Mouse (Mus musculus) urinary bladder, postnatal 25 days (tissue): ENCODE results near the gene Cd2.

Source experiments
- DNase-seq: peaks from one replicate; pipeline ENCODE4 v3.0.0; 2022; ENCODE audit warnings: low spot score

The Cd2 gene

DNA sequence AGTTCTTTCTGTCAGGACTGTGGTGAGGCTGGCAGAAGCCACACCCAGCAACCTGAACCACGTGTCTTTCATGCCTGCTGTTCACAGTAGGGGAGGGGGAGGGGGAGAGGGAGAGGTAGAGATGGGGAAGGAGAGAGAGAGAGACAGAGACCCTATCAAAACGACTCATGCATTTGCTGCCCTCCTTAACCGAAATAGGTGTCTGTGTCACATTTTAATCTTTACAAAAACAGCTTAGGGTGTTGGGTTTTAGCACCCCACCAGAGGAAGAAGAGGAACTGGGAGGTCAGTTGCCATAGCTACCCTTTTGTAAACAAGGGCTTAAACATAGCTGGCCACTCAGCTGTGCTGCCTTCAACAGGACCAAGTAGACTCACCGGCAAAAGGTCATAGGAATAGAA lies at the start of gene Cd2:
Gene Cd2 (minus strand): TSS at position 29 of the 401 bp plus-strand sequence.
- DNase-seq = no peak

DNA sequence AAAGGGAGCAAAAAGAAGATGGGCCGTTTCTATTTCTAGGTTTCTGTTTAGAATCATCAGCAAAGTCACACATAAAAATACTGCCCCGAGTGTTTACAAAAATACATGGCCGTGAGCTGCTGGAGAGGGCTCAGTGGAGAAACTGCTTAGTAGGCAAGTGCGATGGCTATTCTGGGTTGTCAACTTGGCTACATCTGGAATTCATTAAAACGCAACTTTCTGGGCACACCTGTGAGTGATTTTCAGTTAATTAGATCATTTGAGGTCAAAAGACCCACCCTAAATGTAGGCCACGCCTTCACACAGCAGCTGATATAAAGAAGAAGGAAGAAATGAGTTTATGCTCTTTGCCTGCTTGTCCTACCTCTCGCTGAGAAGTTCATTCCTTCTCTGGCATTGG lies 40.9 kb upstream of the Cd2 start:
- no peak for DNase-seq

DNA sequence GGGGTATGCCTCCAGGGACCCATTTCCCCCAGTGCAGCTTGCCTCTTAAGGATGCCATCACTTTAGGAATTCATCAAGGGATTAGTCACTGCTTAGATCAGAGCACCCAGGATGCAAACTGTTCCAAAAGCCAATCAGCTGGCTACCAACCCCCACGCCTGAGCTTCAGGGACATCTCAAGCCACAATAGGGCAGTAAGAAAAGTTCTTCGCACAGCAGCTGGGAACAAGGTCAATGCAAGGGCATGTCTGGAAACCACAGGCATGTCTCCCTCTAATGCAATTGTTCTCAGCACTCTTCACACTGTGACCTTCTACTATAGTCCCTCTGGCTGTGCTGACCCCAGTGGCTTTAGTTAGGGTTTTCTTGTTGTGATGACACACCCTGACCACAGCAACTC lies 39.5 kb upstream of the Cd2 start:
- DNase-seq = no peak

DNA sequence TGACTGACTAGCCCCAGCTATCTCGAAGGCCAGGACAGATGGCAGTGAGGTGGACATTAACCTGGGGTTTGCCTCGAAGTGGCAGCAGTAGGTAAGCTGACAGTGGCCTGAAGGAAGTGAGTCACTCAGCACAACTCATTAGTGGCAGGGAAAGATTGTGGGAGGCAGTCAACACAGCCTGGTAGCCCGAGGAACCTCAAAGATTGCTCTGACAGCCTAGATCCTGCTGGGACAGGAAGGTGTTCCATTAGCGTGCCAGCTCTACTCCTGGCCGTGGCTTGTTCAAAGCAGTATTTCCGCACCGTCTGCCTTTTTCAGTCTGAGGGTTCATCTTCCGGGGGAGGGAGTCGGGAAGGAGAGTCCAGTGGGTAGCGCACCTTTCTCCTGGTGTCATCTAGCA lies 34.7 kb upstream of the Cd2 start:
- no peak for DNase-seq

GRCm38 (mm10) chr3:101320874-101321273 lies 33.1 kb upstream of the Cd2 start:
- DNase-seq = no peak

- DNase-seq = no peak
These were observed 30.9 kb upstream of the Cd2 start for GRCm38 (mm10) chr3:101318516-101319170.

DNA sequence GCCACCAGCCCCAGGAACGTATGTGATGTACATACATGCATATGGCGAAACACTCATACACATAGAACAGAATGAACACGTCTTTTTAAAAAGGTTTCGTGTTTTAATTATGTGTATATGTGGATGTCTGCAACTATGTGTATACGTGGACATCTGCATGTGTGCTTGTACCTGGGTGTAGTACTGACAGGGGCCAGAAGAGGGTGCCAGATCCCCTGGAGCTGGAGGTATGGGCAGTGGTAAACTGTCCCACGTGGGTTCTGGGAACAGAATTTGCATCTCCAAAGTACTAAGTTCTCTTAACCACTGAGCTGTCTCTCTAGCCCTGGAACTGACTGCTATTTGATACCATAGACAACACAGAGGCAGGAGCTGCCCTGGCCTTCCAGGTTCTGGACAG lies 30.4 kb upstream of the Cd2 start:
- DNase-seq = peak; percentile 47

DNA sequence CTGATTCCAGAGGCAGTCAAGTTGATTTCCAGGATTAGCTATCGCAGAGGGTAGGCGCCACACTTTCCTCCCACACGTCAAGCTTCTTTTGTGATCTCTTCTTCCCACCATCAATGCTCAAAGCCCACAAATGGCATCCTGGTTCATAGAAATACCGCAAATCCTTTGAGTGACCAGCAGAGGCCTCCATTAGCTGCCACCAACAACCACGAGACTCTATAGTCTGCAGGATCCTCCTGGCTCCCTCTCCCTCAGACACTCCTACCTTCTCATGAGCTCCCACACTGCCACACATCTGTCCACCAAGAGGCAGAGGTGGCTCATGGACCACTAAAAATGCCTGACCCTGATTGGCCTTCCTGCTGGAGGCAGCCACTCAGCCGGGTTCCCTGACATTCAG lies 27.2 kb upstream of the Cd2 start:
- no peak for DNase-seq

- no peak for DNase-seq
These were observed 25.7 kb upstream of the Cd2 start for GRCm38 (mm10) chr3:101313266-101314051.

GRCm38 (mm10) chr3:101310977-101311376 lies 23.2 kb upstream of the Cd2 start:
- no peak for DNase-seq

- DNase-seq = no peak
These were observed 21.9 kb upstream of the Cd2 start for GRCm38 (mm10) chr3:101309626-101310025.

GRCm38 (mm10) chr3:101306090-101306489 lies 18.4 kb upstream of the Cd2 start:
- DNase-seq = no peak

DNA sequence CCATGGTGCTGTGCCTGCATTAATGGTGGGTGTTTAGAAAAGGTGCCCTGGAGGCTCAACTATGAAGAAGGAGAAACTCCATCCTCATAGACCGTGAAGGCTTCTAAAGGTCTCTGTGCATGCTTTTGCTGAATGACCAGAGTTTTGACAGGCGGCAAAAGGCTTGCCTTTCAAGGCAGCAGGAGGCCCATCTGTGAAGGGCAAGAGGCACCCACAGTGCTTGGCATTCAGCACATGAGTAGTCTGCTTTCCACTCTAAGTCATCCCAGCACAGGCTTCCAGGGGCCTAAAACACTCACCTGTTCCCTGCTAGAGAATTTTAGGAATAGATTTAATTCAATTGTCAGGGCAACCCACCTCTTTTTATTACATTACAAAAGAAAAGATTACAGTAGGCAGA lies 17.3 kb upstream of the Cd2 start:
- DNase-seq = no peak

- peak; percentile 77 for DNase-seq
These were observed 16.4 kb upstream of the Cd2 start for GRCm38 (mm10) chr3:101304156-101304555.

- DNase-seq = no peak
These were observed 12.7 kb upstream of the Cd2 start for GRCm38 (mm10) chr3:101300271-101301071.

- DNase-seq = no peak
These were observed 11.9 kb upstream of the Cd2 start for GRCm38 (mm10) chr3:101299591-101299990.

DNA sequence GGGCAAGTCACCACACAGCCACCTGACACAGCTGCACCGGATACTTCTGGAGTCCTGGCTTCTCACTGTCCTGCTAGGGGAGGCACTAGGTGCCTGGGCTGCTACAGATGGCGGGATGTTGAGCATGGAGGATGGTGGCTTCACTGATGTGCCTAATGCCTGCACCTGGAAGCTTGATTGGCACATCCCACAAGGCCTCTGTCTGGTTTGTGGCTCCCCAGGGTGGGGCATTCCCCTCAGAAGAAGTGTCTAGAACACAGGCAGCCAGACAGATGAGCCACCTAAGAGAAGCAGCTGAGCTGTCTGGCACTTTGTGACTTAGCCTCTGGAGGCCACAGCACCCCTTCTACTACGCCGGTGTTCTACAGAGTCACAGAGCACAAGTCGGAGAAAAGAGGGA lies 9.5 kb upstream of the Cd2 start:
- DNase-seq = no peak

GRCm38 (mm10) chr3:101295931-101296820 lies 8.4 kb upstream of the Cd2 start:
- no peak for DNase-seq

DNA sequence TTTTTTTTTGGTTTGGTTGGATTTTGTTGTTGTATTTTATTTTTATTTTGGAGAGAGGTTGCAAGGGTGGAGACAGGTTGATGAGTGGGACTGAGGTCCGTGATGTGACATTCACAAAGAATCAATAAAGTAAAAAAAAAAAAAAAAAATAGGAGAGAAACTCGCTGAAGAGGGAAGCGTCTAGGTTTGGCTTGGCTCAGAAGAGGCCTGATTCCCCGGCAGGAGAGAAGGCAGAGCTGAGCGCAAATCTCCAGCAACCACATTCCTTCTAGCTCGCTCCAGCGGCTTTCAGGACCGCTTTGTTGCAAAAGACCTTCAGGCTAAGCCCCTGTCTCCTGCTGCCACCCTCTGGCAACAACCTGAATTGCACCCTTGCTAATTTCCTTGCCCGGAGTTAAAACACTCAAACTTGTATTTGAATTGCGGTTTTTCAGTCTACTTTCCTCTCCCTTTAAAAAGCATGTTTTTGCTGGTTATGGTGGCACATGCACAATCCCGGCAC lies 7.7 kb upstream of the Cd2 start:
- peak; percentile 94 for DNase-seq

GRCm38 (mm10) chr3:101294487-101295365 lies 7.0 kb upstream of the Cd2 start:
- no peak for DNase-seq
